Mouse (Mus musculus): ENCODE measurements around the gene Arntl.
"Not testable (repeated sequence)": the region's sequence is repeated elsewhere in the genome, so short reads cannot be mapped to it uniquely, and the experiment has no call there.

Gene Arntl

GRCm38 (mm10) chr7:113253777-113254405 is 46.6 kb downstream of the Arntl start:
- DNase-seq = no peak

- peak in 1 of 2 experiments; percentile 37 for DNase-seq
These were observed 48.8 kb downstream of the Arntl start for GRCm38 (mm10) chr7:113256046-113256445.

- no peak for DNase-seq
These were observed 51.2 kb downstream of the Arntl start for GRCm38 (mm10) chr7:113258430-113258829.

GRCm38 (mm10) chr7:113260321-113261167 is 53.3 kb downstream of the Arntl start:
- DNase-seq = no peak

GRCm38 (mm10) chr7:113261690-113262089 is 54.4 kb downstream of the Arntl start:
- no peak for DNase-seq

GRCm38 (mm10) chr7:113262510-113263467 is 55.5 kb downstream of the Arntl start:
- DNase-seq = not testable (repeated sequence)

- DNase-seq = no peak
These were observed 56.7 kb downstream of the Arntl start for GRCm38 (mm10) chr7:113263990-113264389.

GRCm38 (mm10) chr7:113268287-113268686 is 61.0 kb downstream of the Arntl start:
- peak; percentile 42 to 69 for DNase-seq

GRCm38 (mm10) chr7:113269081-113269480 is 61.8 kb downstream of the Arntl start:
- DNase-seq = no peak

GRCm38 (mm10) chr7:113269921-113270320 is 62.7 kb downstream of the Arntl start:
- DNase-seq = no peak

GRCm38 (mm10) chr7:113270551-113270950 is 63.3 kb downstream of the Arntl start:
- DNase-seq = no peak

GRCm38 (mm10) chr7:113270991-113271390 is 63.7 kb downstream of the Arntl start:
- no peak for DNase-seq

- DNase-seq = no peak
These were observed 65.2 kb downstream of the Arntl start for GRCm38 (mm10) chr7:113272338-113272997.

- no peak for DNase-seq
These were observed 70.0 kb downstream of the Arntl start for GRCm38 (mm10) chr7:113277245-113277644.

- no peak for DNase-seq
These were observed 71.2 kb downstream of the Arntl start for GRCm38 (mm10) chr7:113278493-113278892.

- DNase-seq = no peak
These were observed 72.0 kb downstream of the Arntl start for GRCm38 (mm10) chr7:113279246-113279645.

GRCm38 (mm10) chr7:113285405-113285804 is 78.1 kb downstream of the Arntl start:
- no peak for DNase-seq

- DNase-seq = no peak
These were observed 81.9 kb downstream of the Arntl start for GRCm38 (mm10) chr7:113289211-113289610.

GRCm38 (mm10) chr7:113291741-113292140 is 84.5 kb downstream of the Arntl start:
- no peak for DNase-seq

- no peak for DNase-seq
These were observed 84.9 kb downstream of the Arntl start for GRCm38 (mm10) chr7:113292193-113292592.

GRCm38 (mm10) chr7:113294598-113294997 is 87.3 kb downstream of the Arntl start:
- no peak for DNase-seq
